Mouse (Mus musculus) midbrain, embryonic 15.5 days (tissue): ENCODE measurements around the gene P3h2. TPM values are rescaled to one million over a fixed set of nuclear protein-coding genes. Genes with fewer than 3 reads are reported as not detected.
A peak's percentile ranks its signal among the peaks of the same experiment; 100 is the strongest.

Experiments
- ATAC-seq: fragments of 200-750 bp; cut with Nextera tagmentation; replicated peaks from 2 replicates; pipeline ENCODE4 v1.8.0; 2017; ENCODE audit warnings: moderate TSS enrichment
- H3K27ac ChIP-seq: fragments of 300-500 bp; sonication (generic); 2 replicates; pipeline ENCODE4 v1.5.1; 2015; ENCODE audit warnings: mild to moderate bottlenecking, inconsistent platforms
- H3K27me3 ChIP-seq: fragments of 300-500 bp; sonication (generic); replicated peaks from 2 replicates; pipeline ENCODE4 v1.6.1; 2015; ENCODE audit warnings: inconsistent platforms
- H3K36me3 ChIP-seq: fragments of 300-500 bp; sonication (generic); replicated peaks from 2 replicates; pipeline ENCODE4 v1.6.1; 2015; ENCODE audit warnings: inconsistent platforms
- H3K4me1 ChIP-seq: fragments of 300-500 bp; sonication (generic); 2 replicates; pipeline ENCODE4 v1.6.1; 2015; ENCODE audit warnings: inconsistent platforms
- H3K4me2 ChIP-seq: fragments of 300-500 bp; sonication (generic); 2 replicates; pipeline ENCODE4 v1.6.1; 2015; ENCODE audit warnings: inconsistent platforms, mild to moderate bottlenecking, moderate library complexity
- H3K4me3 ChIP-seq: fragments of 300-500 bp; sonication (generic); 2 replicates; pipeline ENCODE4 v1.5.1; 2015; ENCODE audit warnings: mild to moderate bottlenecking, inconsistent platforms
- H3K9ac ChIP-seq: fragments of 300-500 bp; sonication (generic); 2 replicates; pipeline ENCODE4 v1.6.1; 2015; ENCODE audit warnings: mild to moderate bottlenecking, inconsistent platforms
- H3K9me3 ChIP-seq: fragments of 300-500 bp; sonication (generic); 2 replicates; pipeline ENCODE4 v1.6.1; 2016; ENCODE audit warnings: inconsistent platforms
- WGBS: fragments of 180-500 bp; shearing (Covaris S2); methylation state at CpG from one replicate; pipeline ENCODE4 v1.1.7; 2015; ENCODE audit warnings: mixed read lengths; 5-methylcytosine and 5-hydroxymethylcytosine counted together
- polyA plus RNA-seq: library from polyadenylated mRNA; unstranded; fragments of >200 nt; fragmentation: Nextera tagmentation; extraction: Ambion mirVana; gene quantifications from 2 replicates; pipeline ENCODE4 v1.2.1, GENCODE M21; 2015

P3h2 gene
- polyA plus RNA-seq, 1 experiment from 2014 or later: 0.56 TPM

- Histone ChIP-seq H3K36me3 (no peaks in the 10 kb centered on the region), H3K27ac (no peak overlapping the region), H3K27me3 (no peaks in the 10 kb centered on the region), H3K4me3 (no peak overlapping the region), H3K9me3 (no peaks in the 10 kb centered on the region), H3K4me1 (no peaks in the 10 kb centered on the region), H3K4me2 (no peak overlapping the region), H3K9ac (no peak overlapping the region)
- ATAC-seq: no peak
- 91% methylated on average over 5 of the region's 5 CpGs for WGBS
These were observed 16.6 kb downstream of the P3h2 start for GRCm38 (mm10) chr16:26088976-26089375.

GRCm38 (mm10) chr16:26088240-26088639, 17.3 kb downstream of the P3h2 start:
- no peaks in the 10 kb centered on the region for H3K27me3 ChIP-seq
- H3K4me1 ChIP-seq: no peaks in the 10 kb centered on the region
- H3K9me3 ChIP-seq: no peaks in the 10 kb centered on the region
- no peak overlapping the region for H3K4me2 ChIP-seq
- no peak overlapping the region for H3K9ac ChIP-seq
- no peak overlapping the region for H3K4me3 ChIP-seq
- WGBS: 88% methylated on average over 1 of the region's 1 CpGs
- H3K27ac ChIP-seq: no peak overlapping the region
- H3K36me3 ChIP-seq: no peaks in the 10 kb centered on the region
- ATAC-seq: no peak

GRCm38 (mm10) chr16:26086955-26087354, 18.6 kb downstream of the P3h2 start:
- H3K4me1 ChIP-seq: no peaks in the 10 kb centered on the region
- no peak overlapping the region for H3K4me3 ChIP-seq
- H3K9ac ChIP-seq: no peak overlapping the region
- H3K27me3 ChIP-seq: no peaks in the 10 kb centered on the region
- H3K36me3 ChIP-seq: no peaks in the 10 kb centered on the region
- no peak for ATAC-seq
- no peak overlapping the region for H3K27ac ChIP-seq
- H3K9me3 ChIP-seq: no peaks in the 10 kb centered on the region
- WGBS: 96% methylated on average over 1 of the region's 1 CpGs
- H3K4me2 ChIP-seq: no peak overlapping the region

GRCm38 (mm10) chr16:26085160-26085559, 20.4 kb downstream of the P3h2 start:
- no peak overlapping the region for H3K4me3 ChIP-seq
- no peaks in the 10 kb centered on the region for H3K4me1 ChIP-seq
- H3K36me3 ChIP-seq: no peaks in the 10 kb centered on the region
- no peak overlapping the region for H3K9ac ChIP-seq
- H3K9me3 ChIP-seq: no peaks in the 10 kb centered on the region
- no peak for ATAC-seq
- no peak overlapping the region for H3K27ac ChIP-seq
- 39% methylated on average over 2 of the region's 2 CpGs for WGBS
- H3K27me3 ChIP-seq: no peaks in the 10 kb centered on the region
- no peak overlapping the region for H3K4me2 ChIP-seq

GRCm38 (mm10) chr16:26082831-26083230, 22.8 kb downstream of the P3h2 start:
- Histone ChIP-seq H3K36me3 (no peaks in the 10 kb centered on the region), H3K9ac (no peak overlapping the region), H3K27ac (no peak overlapping the region), H3K4me3 (no peak overlapping the region), H3K9me3 (no peaks in the 10 kb centered on the region), H3K27me3 (no peaks in the 10 kb centered on the region), H3K4me2 (no peak overlapping the region), H3K4me1 (no peaks in the 10 kb centered on the region)
- ATAC-seq: no peak
- WGBS: 83% methylated on average over 1 of the region's 1 CpGs

GRCm38 (mm10) chr16:26082391-26082790, 23.2 kb downstream of the P3h2 start:
- Histone ChIP-seq H3K36me3 (no peaks in the 10 kb centered on the region), H3K4me1 (no peaks in the 10 kb centered on the region), H3K4me2 (no peak overlapping the region), H3K9me3 (no peaks in the 10 kb centered on the region), H3K27ac (no peak overlapping the region), H3K27me3 (no peaks in the 10 kb centered on the region), H3K4me3 (no peak overlapping the region), H3K9ac (no peak overlapping the region)
- ATAC-seq: no peak

- ATAC-seq: no peak
- 8% methylated on average over 7 of the region's 7 CpGs for WGBS
These were observed 26.6 kb downstream of the P3h2 start for GRCm38 (mm10) chr16:26078923-26079351.

GRCm38 (mm10) chr16:26078100-26078422, 27.5 kb downstream of the P3h2 start:
- no peak overlapping the region for H3K4me3 ChIP-seq
- no peak overlapping the region for H3K9ac ChIP-seq
- no peak for ATAC-seq
- no peaks in the 10 kb centered on the region for H3K4me1 ChIP-seq
- no peaks in the 10 kb centered on the region for H3K36me3 ChIP-seq
- H3K27me3 ChIP-seq: no peaks in the 10 kb centered on the region
- H3K4me2 ChIP-seq: no peak overlapping the region
- WGBS: 17% methylated on average over 2 of the region's 2 CpGs
- no peak overlapping the region for H3K27ac ChIP-seq
- H3K9me3 ChIP-seq: no peaks in the 10 kb centered on the region

More at GRCm38 (mm10) chr16:26078923-26079351, 26.6 kb downstream of the P3h2 start:
- no peaks in the 10 kb centered on the region for H3K4me1 ChIP-seq
- no peak overlapping the region for H3K4me2 ChIP-seq
- no peak overlapping the region for H3K9ac ChIP-seq
- no peaks in the 10 kb centered on the region for H3K36me3 ChIP-seq
- no peak overlapping the region for H3K27ac ChIP-seq
- H3K4me3 ChIP-seq: no peak overlapping the region
- no peaks in the 10 kb centered on the region for H3K9me3 ChIP-seq
- no peaks in the 10 kb centered on the region for H3K27me3 ChIP-seq

- peak; percentile 54 for ATAC-seq
- Histone ChIP-seq H3K9ac (no peak overlapping the region), H3K9me3 (no peaks in the 10 kb centered on the region), H3K27ac (no peak overlapping the region), H3K4me1 (no peaks in the 10 kb centered on the region), H3K4me2 (no peak overlapping the region), H3K4me3 (no peak overlapping the region), H3K36me3 (no peaks in the 10 kb centered on the region), H3K27me3 (no peaks in the 10 kb centered on the region)
- 51% methylated on average over 10 of the region's 10 CpGs for WGBS
These were observed 28.1 kb downstream of the P3h2 start for GRCm38 (mm10) chr16:26077246-26078099.

GRCm38 (mm10) chr16:26075063-26075462, 30.5 kb downstream of the P3h2 start:
- H3K36me3 ChIP-seq: no peaks in the 10 kb centered on the region
- no peaks in the 10 kb centered on the region for H3K9me3 ChIP-seq
- H3K27ac ChIP-seq: no peak overlapping the region
- no peak for ATAC-seq
- no peak overlapping the region for H3K9ac ChIP-seq
- H3K4me3 ChIP-seq: no peak overlapping the region
- H3K4me2 ChIP-seq: no peak overlapping the region
- no peaks in the 10 kb centered on the region for H3K4me1 ChIP-seq
- H3K27me3 ChIP-seq: no peaks in the 10 kb centered on the region

GRCm38 (mm10) chr16:26070376-26070775, 35.2 kb downstream of the P3h2 start:
- no peaks in the 10 kb centered on the region for H3K4me1 ChIP-seq
- no peaks in the 10 kb centered on the region for H3K36me3 ChIP-seq
- WGBS: 94% methylated on average over 3 of the region's 3 CpGs
- no peak overlapping the region for H3K27ac ChIP-seq
- H3K9me3 ChIP-seq: no peaks in the 10 kb centered on the region
- no peaks in the 10 kb centered on the region for H3K27me3 ChIP-seq
- H3K4me2 ChIP-seq: no peak overlapping the region
- H3K4me3 ChIP-seq: no peak overlapping the region
- ATAC-seq: no peak
- H3K9ac ChIP-seq: no peak overlapping the region

- Histone ChIP-seq H3K9ac (no peak overlapping the region), H3K4me3 (no peak overlapping the region), H3K9me3 (no peaks in the 10 kb centered on the region), H3K27ac (no peak overlapping the region), H3K36me3 (no peaks in the 10 kb centered on the region), H3K4me1 (no peaks in the 10 kb centered on the region), H3K27me3 (no peaks in the 10 kb centered on the region), H3K4me2 (no peak overlapping the region)
- no peak for ATAC-seq
- 65% methylated on average over 6 of the region's 6 CpGs for WGBS
These were observed 40.5 kb downstream of the P3h2 start for GRCm38 (mm10) chr16:26065060-26065459.
